Mouse (Mus musculus): ENCODE results near the gene Gm17428.
"Not testable (repeated sequence)": the region's sequence is repeated elsewhere in the genome, so short reads cannot be mapped to it uniquely, and the experiment has no call there.

Gm17428 gene

DNA sequence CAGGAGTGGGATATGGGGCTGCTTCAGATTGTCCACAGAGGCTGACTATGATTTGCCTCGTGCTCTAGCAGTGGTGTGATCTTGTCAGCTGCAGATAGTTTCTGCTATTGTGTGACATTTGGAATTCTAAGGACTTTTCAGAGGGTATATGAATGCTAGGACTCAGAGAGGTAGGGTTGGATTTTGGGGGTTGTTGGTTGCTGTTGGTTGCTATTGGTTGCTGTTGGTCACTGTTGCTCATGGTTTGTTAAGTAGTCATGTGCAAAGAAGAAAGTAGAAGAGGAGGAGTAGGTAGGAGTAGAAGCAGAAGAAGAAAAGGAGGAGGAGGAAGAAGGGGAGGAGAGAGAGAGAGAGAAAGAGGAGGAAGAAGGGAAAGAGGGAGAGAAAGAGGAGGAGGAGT lies at the start of gene Gm17428:
Gene Gm17428, plus strand, starts transcription at position 301 of the 400 bp plus-strand sequence.
- no peak for DNase-seq (ENCODE audit: low spot score)

DNA sequence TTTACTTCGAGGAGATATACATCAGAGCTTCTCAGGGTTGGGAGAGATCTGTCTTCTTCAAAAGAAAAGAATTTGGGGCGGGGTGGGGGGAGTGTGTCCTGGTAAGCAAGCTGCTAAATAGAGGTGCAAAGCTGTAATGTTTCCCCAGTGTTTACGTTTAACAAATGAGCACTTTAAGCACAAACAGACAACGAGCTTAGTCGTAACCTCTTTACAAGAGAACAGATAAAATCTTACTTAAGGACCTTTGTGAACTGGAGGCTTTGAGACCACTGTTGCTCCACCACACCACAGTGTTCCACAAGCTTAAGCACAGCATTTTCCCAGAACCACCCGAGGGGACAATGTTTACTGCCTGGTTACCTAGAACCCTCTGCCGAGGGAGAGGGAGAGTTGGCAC lies 49.4 kb upstream of the Gm17428 start:
- no peak for DNase-seq (ENCODE audit: low spot score)

DNA sequence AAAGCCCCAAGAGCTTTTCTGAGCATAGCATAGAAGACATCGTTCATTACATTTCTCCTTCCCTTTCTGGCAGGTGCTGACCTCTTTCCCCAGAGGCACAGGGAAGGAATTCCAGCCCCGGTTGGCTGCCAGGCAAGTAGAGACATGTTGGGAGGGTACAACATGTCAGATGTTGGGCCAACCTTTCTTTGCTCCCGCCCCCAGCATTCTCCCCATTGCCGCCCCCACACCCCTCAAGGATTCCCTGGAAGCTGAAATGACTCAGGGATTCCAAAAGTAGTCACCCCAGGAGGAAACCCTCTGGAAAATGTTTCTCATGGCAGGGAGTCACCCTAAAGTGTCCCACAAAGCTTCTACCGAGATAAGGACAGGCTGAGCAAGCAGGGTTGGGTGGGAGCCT lies 46.9 kb upstream of the Gm17428 start:
- no peak for DNase-seq (ENCODE audit: low spot score)

DNA sequence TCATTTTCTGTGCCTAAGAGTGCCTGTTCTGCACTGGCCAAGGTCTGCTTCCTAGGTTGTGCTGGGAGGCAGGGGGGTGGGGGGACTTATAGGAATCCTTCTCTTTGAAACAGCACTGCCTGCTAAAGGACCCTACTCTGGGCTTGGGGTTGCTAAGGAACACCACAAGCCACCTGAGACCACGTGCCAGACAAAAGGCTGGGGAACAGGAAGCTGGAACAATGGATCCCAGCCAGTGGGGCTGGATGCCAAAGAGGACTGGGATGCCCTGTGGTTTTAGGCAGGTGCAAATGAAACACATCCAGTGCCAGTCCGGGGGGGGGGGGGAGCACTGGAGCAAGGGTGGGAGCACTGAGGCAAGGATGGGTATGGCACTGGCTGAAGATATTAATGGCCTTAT lies 46.3 kb upstream of the Gm17428 start:
- DNase-seq (ENCODE audit: low spot score): peak; percentile 23

DNA sequence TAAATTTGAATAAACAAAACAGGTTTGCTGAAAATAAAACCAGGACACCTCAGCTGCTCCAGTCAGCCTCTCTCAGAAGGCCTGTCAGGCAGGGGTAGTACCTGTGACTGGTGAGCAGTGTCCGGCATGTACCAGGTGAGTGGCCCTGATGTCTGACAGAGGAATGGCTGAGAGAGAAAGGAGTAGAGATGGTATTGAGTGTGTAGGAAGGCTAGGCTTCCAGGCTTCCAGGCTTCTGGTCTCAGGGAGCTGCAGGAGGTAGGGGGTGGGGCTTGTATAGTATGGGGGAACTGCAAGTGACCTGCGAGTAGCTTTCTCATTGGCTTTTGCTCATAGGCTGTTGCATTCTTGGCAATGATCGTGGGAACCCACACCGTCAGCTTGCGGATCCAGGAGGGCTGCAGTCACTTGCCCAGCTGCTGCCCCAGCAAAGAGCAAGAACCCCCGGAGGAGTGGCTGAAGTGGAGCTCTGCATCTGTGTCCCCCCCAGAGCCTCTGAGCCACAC lies 44.0 kb upstream of the Gm17428 start, which contains the start of gene Il25:
Gene Il25, plus strand, starts transcription at position 51 of the 506 bp plus-strand sequence.
- no peak for DNase-seq (ENCODE audit: low spot score)

DNA sequence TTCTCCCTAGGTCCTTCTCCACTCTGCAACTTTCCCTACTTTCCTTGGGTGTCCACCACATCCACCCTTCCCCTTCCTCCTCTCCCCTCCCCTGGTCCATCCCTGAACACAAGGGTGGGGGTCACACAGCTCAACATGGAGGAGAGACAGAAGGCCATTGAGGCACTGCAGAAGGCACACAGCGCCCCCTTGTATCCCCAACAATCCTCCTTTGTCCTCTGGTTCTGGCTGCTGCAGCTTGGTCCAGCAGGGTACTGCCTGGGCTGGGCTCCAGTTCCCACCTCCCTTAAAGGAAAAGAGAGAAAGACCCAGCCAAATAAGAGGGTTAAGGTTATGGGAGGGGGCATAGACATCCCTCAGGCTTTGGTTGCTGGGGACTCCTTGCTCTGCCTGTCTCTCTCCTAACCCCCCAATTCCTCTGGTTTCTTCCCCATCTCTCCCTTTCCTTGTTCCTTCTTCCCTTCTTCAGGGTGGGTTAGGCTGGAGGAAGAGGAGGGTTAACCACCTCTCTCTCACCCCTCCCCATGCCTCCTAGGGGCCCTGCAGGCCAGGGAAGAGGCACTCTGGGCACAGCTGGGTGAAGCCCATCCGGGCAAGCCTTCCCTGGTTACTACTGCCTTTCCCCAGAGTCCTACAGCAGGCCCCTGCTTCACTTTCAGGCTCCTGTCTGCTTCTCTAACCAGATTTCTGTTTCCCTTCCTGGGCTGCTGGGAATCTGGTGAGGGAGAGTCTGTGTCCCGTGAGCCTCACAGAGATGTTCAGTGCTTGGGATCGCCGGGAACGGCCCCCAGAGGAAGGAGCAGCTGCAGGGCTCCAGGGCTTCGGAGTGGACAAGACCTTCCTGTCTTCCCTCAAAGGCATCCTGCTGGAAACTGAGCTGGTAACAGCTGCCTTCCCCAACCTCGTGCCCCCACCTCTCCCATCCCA lies 40.6 kb upstream of the Gm17428 start, which contains the start of gene Cmtm5:
Gene Cmtm5, plus strand, starts transcription at position 358 of the 927 bp plus-strand sequence.
- no peak for DNase-seq (ENCODE audit: low spot score)

DNA sequence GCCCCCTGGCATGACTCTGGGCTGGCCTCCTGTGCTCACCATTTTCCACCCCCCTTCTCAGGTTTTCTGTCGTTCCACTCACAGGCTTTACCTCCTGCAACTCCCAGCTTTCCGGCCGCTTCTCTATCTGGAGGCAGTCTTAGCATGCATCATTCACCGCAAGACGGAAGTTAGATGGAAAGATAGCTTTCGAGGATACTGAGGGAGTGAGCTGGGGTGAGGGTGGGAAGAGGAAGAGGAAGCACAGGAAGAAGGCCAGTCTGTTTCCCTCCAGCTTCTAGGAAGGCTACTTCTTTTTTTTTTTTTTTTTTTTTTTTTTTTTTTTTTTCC lies 39.9 kb upstream of the Gm17428 start:
- DNase-seq (ENCODE audit: low spot score): no peak

DNA sequence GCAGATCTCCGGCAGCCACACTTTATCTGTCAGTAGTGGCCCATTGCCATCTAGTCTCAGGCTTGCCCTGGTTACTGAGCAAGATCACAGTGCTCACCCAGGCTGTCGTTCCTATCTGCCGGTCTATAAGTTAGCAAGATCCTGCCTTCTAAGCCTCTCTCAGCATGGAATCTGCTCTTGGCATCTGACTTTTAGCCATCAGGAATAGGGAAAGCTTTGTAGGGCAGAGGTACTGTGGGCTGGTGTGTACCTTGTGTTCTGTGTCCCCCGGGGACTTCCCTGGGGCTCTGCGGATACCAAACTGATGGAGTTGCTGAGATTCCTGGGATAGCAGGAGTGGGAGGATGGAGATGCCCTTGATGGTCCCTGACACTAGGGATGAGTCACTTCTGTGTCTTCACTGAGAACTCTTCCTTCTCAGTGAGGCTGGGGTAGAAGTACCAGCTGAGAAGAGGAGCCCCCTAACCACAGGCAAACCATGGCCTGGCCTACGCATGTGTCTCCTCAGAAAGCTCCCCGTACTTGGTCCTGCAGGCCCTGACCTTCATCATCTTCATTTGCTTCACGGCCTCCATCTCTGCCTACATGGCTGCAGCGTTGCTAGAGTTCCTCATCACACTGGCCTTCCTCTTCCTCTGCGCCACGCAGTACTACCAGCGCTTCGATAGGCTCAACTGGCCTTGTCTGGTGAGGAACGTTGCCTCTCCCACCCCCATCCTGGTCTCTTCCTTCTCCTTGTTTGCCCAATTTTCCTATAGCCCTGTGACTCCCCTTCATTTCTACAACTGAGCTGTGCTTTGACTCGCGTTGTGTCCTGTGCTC lies 39.2 kb upstream of the Gm17428 start:
- no peak for DNase-seq (ENCODE audit: low spot score)

DNA sequence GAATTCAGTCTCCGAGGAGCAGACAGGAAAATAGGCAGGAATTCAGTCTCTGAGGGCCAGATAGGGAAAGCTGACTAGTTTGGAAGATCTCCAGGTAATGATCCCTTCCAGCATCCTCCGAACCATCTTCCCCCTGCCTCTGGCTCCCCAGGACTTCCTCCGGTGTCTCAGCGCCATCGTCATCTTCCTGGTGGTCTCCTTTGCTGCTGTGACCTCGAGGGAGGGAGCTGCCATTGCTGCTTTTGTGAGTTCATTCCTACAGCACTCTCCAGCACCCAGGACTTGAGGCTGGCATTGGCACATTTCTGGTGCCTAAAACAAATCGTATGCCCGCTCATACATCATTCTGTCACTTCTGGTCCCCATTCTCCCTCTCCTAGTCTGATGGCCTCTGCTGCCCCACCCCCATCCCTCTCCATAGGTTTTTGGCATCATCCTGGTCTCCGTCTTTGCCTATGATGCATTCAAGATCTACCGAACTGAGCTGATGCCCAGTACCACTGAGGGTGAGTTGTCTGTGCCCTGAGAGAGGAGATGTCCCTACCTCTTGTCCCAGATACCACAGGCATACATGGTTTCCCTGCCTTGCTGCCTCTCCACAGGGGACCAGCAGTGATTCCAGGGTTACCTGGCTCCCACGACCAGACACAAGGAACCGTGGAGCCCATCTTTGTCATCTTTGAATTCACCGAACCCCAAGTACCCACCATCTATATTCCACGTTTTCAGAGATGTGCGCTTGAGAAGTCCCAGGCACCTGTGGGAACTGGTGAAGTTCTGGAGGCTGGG lies 38.1 kb upstream of the Gm17428 start:
- no peak for DNase-seq (ENCODE audit: low spot score)

DNA sequence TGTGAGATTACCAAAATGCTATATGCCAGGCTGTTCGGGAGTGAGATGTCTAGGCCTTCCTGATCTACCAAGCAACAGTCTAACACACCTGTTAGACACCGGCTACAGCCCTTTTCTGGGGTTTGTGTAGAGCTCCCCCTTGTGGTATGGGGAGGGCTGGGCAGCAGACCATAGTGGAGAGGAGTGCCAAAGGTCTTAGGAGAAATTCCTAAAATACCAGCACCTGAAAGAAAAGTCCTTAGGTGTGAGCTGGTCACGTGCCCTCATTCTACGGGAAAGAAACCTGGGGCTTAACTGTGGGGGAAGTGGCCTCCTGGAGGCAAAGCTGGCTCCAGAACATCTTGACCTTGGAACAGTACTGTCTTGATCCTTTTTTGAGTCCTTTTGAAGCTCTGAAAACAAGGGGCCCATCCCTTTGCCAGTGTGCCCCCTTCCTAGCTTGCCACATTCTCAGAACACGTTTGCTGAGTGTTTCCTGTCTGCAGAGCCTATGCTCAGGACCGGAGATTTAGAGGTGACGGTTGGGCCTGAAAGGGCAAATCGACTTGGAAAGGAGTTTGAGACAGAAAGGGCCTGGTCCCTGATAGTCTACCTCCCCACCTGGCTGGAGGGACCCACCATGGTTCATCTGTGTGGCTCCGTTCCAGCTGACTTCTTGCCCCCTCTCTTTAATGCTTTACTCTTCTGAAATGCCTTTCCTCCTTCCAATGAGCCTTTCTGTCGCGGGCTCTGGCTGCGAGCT lies 37.1 kb upstream of the Gm17428 start:
- DNase-seq (ENCODE audit: low spot score): peak; percentile 83

DNA sequence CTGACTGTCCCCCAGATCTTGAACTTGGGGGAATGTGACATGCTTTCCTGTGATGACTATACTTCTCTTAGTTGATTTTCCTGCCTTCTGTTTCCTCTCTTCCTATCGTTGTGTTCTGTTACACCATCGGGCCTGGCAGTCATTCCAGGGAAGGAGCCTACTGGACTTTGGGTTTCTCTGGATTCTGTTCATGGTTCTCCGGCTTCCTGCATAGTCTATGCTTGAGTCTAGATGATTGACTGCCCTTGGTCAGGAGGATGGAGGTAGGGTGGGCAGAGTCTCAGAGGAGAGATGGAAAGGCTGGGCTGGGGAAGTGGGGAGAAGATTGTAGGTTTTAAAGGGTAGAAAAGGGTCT lies 36.6 kb upstream of the Gm17428 start:
- no peak for DNase-seq (ENCODE audit: low spot score)

DNA sequence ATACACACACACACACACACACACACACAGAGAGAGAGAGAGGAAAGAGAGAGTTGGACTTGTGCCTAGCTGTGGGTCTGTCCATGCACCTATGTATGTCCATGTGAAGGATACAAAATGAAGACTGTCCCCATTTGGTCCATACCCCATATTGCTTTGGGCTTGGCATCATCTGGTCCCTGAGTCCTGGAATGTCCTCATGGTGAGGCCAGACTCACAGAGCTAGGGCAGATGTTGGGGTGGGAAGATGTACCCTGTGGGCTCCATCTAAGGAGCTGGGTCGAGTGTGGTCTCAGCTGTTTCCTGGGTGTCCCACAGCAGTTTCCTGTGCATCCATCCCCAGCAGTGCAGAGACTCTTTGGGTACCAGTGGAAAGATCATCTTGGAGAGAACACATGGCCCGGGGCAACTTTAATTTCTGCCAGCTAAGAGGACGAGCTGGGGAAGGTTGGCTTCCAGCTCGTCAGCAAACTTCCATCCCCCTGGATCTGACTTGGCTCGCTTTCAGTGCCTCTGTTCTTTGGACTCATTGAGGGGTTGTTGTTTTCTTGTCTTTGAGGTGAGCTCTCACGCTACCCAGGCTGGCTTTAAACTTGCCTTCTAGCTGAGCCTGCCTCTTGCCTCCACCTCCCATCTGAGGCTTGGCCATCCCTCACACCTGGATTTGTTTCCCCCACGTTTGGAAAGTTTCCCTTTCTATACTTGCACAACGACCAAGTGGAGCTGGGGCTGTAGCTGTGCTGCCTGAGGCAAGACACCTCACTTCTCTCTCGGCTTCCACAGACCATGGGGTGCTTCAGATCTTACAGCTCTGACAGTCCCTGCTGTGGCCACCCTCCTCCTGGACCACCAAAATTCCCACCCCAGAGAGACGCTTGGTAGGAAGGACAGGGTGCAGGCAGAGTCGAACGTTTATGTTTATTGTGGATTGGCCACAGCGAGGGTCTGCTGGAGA lies 35.4 kb upstream of the Gm17428 start:
- no peak for DNase-seq (ENCODE audit: low spot score)

DNA sequence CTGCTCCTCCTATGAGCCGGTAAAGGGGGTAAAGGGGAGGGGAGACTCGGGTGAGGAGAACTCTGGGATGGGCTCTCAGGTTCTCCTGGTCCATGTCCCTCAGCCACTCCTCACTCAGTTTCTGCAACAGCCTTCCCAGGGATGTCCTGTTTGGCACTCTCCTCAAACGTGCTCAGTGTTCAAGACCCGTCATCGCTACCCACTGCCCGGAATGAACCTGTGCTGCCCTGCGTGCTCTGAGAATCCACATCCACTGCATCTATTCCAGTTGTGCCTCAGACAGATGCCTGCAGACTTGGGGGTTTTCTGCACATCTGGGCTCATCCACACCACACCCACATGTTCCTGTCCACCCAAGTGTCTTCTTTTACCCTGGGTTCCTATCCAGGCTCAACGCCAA lies 34.3 kb upstream of the Gm17428 start:
- no peak for DNase-seq (ENCODE audit: low spot score)

DNA sequence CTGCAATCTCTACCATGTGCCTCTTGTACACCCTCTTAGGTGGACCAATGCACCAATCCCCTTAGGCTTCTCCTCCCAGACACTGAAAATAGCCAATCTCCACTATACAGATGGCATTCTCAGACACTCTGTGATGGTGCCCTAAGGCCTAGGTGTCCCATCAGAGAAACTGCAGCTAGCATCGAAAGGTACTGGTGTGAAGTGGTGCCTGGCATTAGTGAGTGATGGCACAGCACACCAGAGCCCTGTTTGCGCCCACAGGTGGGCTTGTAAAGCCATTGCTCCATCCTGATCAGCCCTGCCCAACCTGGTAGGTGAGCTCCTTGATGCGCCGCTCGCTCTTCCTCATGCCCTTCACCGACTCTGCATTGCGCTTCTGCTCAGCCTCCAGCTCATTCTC lies 32.8 kb upstream of the Gm17428 start:
- DNase-seq (ENCODE audit: low spot score): no peak

DNA sequence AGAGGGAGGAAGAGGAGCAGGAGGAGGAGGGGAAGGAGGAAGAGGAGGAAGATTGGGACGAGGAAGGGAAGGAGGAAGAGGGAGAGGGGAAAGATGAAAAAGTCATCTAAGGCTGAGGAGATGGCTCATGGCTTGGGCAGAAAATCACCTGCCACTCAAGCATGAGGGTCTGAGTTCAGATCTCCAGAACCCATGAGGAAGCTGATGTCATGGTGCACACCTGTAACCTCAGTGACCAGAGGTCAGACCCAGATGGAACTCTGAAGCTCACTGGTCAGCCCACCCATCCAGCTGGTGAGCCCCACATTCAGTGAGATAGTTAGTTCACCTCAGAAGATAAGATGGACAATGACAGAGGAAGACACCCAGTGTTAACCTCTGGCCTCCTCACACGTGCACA lies 31.8 kb upstream of the Gm17428 start:
- DNase-seq (ENCODE audit: low spot score): no peak

DNA sequence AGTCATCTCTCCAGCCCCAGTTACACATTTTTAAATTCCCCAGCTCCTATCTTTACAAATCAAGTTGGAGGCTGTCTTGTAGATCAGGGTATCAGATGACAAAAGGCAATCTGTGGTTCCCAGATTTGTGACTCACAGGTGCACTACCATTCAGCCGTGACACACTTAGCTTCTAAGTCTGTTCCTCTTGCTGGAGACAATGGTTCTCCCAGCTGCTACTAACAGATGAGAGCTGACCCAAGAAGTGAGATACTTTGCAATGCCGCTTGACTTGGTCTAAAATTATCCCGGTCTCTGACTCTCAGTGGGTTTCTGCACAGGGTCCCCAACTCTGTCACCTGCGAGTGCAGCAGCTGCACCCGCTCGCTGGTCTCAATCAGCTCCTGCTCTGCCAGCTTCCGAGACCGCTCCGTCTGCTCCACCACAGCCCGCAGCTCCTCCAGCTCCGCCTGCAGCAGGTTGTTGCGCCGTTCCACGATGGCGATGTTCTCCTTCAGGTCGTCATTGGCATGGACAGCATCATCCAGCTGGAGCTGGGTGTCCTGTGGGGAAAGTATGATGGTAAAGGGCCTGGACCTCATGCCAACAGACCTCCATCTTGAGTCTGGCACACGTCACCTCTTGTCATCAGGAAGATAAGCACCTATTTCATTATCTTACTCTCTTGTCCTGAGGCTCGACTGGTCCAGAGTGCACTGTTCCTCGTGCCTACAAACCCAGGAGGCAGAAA lies 30.6 kb upstream of the Gm17428 start:
- no peak for DNase-seq (ENCODE audit: low spot score)

DNA sequence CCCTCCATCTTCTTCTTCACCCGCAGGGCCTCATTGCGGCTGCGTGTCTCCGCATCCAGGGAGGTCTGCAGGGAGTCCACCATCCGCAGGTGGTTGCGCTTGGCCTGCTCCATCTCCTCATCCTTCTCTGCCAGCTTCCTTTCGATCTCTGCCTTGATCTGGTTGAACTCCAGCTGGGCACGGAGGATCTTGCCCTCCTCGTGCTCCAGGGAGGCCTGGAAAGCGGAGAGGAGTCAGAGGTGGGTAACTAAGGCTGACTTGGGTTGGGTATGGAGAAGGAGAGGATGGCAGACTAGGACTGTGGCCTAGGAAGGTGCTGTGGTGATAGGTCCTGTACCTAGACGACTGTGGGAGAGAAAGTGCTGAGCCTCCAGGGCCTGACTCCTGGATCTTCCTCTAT lies 29.7 kb upstream of the Gm17428 start:
- not testable (repeated sequence) for DNase-seq (ENCODE audit: low spot score)

DNA sequence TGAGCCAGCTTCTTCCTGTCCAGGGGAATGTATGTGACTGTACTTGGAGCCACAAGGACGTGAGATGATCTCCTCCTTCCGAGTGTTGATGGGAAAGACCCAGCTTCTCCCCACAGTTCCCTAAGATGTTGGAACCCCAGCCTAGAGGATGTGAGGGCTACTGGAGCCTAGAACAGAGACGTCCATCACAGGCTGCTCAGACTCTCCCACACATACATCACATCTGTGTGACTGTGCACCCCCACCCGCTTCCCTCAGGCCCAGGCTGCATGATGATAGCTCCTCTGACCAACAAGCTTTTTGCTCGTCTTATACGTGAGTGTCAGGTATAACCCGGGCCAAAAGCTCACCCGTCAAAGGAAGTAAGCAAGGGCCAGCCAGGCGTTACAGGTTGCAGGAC lies 28.0 kb upstream of the Gm17428 start:
- no peak for DNase-seq (ENCODE audit: low spot score)

DNA sequence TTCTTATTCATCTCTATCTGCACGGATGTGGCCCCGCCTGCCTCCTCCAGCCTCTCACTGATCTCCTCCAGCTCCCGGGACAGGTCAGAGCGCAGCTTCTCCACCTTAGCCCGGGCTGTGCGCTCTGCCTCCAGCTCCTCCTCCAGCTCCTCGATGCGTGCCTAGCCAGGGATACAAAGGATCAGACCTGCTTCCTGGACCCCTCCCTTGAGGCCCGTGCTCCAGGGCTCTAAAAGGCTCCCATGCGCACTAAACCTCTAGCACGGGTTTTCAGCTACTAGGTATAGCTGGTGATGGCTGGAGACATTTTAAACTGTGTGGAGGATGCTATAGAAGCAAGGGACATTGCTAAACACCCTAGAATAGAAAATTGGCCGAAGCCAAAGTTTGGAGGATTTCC lies 26.2 kb upstream of the Gm17428 start:
- DNase-seq (ENCODE audit: low spot score): no peak

DNA sequence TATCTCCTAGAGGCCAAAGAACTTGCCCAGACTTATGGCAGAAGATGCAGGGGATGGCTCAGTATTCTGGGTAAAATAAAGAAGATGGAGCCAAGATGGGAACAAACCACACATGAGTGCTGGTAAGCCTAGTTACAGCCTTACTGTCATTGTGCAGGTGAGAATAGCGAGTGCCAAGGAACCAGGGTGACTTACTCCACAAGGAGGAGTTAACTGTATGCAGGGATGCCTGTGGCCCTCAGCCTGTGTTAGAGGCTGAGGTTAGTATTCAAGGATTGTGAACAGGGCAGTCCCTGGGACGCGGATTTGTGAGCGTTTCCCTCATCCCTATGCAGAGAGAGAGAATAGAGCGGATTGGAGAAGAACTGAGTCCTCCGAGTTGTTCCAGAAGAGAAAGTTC lies 25.1 kb upstream of the Gm17428 start:
- DNase-seq (ENCODE audit: low spot score): no peak
